Mouse (Mus musculus) thymus, postnatal 25 days (tissue): ENCODE data around the gene Cdx4.

Experiments
- DNase-seq: peaks from one replicate; pipeline ENCODE4 v3.0.0; 2022

Gene Cdx4

GRCm38 (mm10) chrX:103321146-103321545 lies at the start of gene Cdx4:
Gene Cdx4 (plus strand): TSS chrX:103321398.
- no peak for DNase-seq

- no peak for DNase-seq
These were observed 46.9 kb upstream of the Cdx4 start for GRCm38 (mm10) chrX:103274325-103274724.

GRCm38 (mm10) chrX:103286899-103287722 lies 34.1 kb upstream of the Cdx4 start:
- DNase-seq = no peak

- no peak for DNase-seq
These were observed 33.3 kb upstream of the Cdx4 start for GRCm38 (mm10) chrX:103287846-103288377.

GRCm38 (mm10) chrX:103288485-103289330 lies 32.5 kb upstream of the Cdx4 start:
- DNase-seq = no peak

- no peak for DNase-seq
These were observed 22.3 kb upstream of the Cdx4 start for GRCm38 (mm10) chrX:103298937-103299336.

- DNase-seq = no peak
These were observed 12.9 kb upstream of the Cdx4 start for GRCm38 (mm10) chrX:103308262-103308661.

- no peak for DNase-seq
These were observed 9.5 kb upstream of the Cdx4 start for GRCm38 (mm10) chrX:103311723-103312122.

- no peak for DNase-seq
These were observed 7.1 kb upstream of the Cdx4 start for GRCm38 (mm10) chrX:103314146-103314545.

GRCm38 (mm10) chrX:103325900-103326299 lies 4.7 kb downstream of the Cdx4 start:
- DNase-seq = no peak

GRCm38 (mm10) chrX:103329386-103329785 lies 8.2 kb downstream of the Cdx4 start:
- DNase-seq = no peak

GRCm38 (mm10) chrX:103331125-103331858 lies 10.1 kb downstream of the Cdx4 start:
- DNase-seq = no peak

GRCm38 (mm10) chrX:103341369-103342113 lies 20.3 kb downstream of the Cdx4 start:
- DNase-seq = no peak

GRCm38 (mm10) chrX:103355784-103356183 lies 34.6 kb downstream of the Cdx4 start:
- no peak for DNase-seq

GRCm38 (mm10) chrX:103356287-103356686 lies 35.1 kb downstream of the Cdx4 start, which contains the start of gene Chic1:
Gene Chic1 (plus strand): TSS chrX:103356476.
- peak; percentile 26 for DNase-seq

GRCm38 (mm10) chrX:103356761-103357236 lies 35.6 kb downstream of the Cdx4 start:
- peak; percentile 0 for DNase-seq

- no peak for DNase-seq
These were observed 45.0 kb downstream of the Cdx4 start for GRCm38 (mm10) chrX:103366201-103366600.

- no peak for DNase-seq
These were observed 47.5 kb downstream of the Cdx4 start for GRCm38 (mm10) chrX:103368650-103369049.

GRCm38 (mm10) chrX:103371221-103371620 lies 50.0 kb downstream of the Cdx4 start:
- DNase-seq = no peak

GRCm38 (mm10) chrX:103371627-103372026 lies 50.4 kb downstream of the Cdx4 start:
- no peak for DNase-seq

- no peak for DNase-seq
These were observed 53.1 kb downstream of the Cdx4 start for GRCm38 (mm10) chrX:103374250-103374649.
